Mouse (Mus musculus) right cerebral cortex, postnatal 36 days (tissue): Measurements from ENCODE around the gene Dnajc17.

Experiments
- DNase-seq, 2 experiments: peaks; one replicate each; pipeline ENCODE4 v3.0.0; 2022; ENCODE audit warnings: low spot score in 2 of 2, mixed read lengths in 1 of 2

Gene Dnajc17

DNA sequence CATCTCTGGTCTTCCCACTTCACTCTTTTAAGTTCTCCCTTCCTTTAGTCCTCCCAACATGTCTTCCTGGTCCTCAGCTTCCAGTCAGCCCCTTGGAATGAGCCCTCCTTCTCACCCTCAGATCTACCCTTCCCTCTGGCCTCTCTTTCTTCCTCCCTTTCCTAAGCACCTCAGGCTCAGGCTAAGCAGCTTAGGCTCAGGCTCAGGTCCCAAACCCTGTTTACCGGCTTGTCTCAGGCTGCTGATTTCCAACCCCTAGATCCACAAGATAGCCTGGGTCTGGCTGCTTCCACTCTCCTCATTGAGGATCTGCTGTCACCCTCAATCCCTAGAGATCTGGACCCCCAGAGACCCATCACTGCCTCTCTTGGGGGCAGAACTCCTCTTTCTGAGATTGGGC lies 10.5 kb downstream of the Dnajc17 start:
- DNase-seq: no peak

- DNase-seq: no peak
Observed at GRCm38 (mm10) chr2:119197493-119197892, 11.1 kb downstream of the Dnajc17 start.

- DNase-seq: no peak
Observed at GRCm38 (mm10) chr2:119196316-119197108, 12.1 kb downstream of the Dnajc17 start.

- DNase-seq: no peak
Observed at GRCm38 (mm10) chr2:119194140-119194539, 14.5 kb downstream of the Dnajc17 start.

- no peak for DNase-seq
Observed at GRCm38 (mm10) chr2:119190969-119191368, 17.6 kb downstream of the Dnajc17 start.

DNA sequence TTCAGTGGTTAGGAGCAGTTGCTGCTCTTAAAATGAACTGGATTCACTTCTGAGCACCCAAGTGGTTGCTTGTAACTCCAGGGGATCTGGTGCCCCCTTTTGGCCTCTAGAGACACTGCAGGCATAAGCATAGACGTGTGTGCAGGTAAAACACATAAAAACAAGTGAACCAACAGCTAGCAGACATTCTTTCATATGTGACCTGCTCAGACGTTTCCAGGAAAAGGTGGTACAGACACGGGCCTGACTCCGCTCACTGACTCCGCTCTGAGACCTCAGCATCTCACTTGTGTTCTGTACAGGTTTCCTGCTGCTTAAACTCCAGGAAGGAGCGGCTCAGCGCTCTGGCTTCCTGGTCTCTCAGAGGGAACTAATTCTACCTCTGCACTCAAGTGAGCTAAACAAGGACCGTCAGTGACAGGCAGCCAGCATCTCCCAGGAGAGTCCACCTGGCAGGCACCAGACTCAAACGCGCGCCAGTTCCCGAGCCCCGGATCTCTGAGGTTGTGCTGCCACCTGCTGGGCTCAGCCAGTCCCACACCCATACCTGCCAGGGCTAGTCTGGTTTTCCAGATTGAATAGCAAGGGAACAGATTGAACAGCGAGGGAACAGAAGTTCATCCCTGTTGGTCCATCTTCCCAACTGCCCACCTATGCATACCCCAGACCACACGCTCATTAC lies 19.4 kb downstream of the Dnajc17 start:
- DNase-seq: peak; percentile 38 to 65

- DNase-seq: no peak
Observed at GRCm38 (mm10) chr2:119182914-119183313, 25.7 kb downstream of the Dnajc17 start.

DNA sequence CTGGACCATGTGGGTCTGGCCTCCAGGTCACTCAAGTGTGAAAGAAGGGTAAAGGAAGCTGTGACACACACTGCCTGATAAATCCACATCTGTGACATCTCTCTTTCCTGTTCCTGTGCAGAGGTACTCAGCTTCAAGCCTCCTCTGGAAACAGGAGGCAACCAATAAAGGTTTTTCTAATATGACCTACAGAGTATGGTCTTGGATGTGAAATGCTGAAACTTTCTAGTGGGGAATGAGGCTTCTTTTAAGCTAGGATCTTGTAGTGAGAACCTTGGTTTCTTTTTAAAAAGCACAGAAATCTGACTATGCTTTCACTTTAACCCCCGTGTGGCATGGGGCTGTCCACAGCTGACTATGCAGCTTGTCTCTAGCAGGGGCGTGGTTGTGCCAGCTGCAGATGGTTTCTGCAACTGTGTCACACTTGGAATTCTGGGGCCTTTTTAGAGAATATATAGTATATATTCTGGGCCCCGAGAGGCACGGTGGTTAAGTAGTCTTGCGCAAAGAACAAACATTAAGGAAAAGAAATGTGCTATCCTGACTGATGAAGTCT lies 31.1 kb downstream of the Dnajc17 start:
- DNase-seq: no peak

- no peak for DNase-seq
Observed at GRCm38 (mm10) chr2:119176761-119177160, 31.8 kb downstream of the Dnajc17 start.

- no peak for DNase-seq
Observed at GRCm38 (mm10) chr2:119175614-119176013, 33.0 kb downstream of the Dnajc17 start.

DNA sequence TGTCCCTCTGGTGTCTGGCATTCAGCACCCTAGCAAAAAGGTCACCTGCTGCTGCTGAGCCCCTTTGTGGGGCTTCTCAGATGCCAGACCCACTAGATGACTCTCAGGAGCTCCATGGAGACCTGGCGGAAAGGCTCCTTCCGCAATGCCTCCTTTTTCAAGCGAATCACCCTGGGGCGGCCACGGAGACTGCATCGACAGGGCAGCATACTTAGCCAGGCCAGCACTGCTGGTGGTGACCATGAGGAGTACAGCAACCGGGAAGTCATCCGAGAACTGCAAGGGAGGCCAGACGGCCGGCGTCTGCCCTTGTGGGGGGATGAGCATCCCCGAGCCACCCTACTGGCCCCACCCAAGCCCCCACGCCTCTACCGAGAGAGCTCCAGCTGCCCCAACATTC lies 33.7 kb downstream of the Dnajc17 start:
- DNase-seq: no peak

- no peak for DNase-seq
Observed at GRCm38 (mm10) chr2:119173991-119174651, 34.5 kb downstream of the Dnajc17 start, which contains the start of gene Gm14137. Gene Gm14137 (plus strand): TSS chr2:119174509.

DNA sequence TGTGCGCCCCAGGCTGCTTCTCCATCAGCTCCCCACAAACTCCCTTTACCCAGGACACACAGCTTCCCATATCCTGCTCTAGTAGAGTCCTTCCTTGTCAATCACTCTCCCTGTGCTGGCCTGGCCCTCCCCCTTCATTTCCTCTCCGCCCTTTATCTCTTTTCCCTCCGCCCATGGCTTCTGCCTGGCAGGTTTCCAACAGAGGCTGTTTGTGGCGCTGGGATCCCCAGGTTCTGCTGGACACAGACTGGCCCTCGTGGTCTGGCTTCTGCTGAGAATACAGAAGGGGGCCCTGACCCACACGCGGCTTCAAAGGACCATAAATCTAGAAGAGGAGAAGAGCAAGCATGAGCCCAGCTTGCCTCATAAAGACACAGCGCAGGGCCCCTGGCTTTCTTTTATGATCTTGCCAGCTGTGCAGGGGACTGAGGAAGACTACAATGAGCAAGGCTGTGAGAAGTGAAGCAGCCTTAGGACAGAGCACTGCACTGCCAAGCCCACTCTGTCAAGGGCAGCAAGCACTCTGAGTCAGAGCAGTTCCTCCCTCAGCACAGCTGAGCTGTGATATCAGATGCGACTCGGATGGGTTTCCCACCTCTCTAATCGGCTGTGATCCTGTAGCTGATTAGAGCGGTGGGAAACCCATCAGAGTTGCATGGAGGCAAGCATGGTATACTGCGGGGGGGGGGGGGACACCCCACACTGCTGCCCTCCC lies 35.6 kb downstream of the Dnajc17 start:
- DNase-seq: no peak

GRCm38 (mm10) chr2:119172446-119172845 lies 36.1 kb downstream of the Dnajc17 start:
- DNase-seq: no peak

DNA sequence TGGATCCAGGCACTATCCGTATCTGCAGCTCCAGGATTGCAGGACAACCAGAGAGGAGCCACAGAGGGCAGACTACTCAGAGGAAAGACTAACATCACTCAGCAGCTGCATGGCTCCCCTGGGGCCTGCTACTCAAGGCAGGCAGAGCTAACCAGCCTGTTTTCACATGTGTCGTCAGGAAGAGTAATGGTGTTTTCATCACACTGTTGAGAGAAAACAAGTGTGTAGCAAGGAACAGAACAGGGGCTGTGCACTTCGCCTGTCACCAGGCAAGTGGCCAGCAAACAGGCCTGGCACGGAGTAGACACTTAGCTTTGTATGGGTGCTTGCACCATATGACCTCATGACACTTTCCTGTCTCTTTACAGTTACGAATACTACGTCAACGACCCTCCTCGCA lies 37.0 kb downstream of the Dnajc17 start:
- DNase-seq: no peak

- no peak for DNase-seq
Observed at GRCm38 (mm10) chr2:119170282-119170681, 38.3 kb downstream of the Dnajc17 start.

- no peak for DNase-seq
Observed at GRCm38 (mm10) chr2:119167866-119168256, 40.7 kb downstream of the Dnajc17 start.

GRCm38 (mm10) chr2:119166901-119167865 lies 41.4 kb downstream of the Dnajc17 start, which contains the start of gene Gchfr:
Gene Gchfr (plus strand): TSS chr2:119167773.
- no peak for DNase-seq

GRCm38 (mm10) chr2:119165401-119165800 lies 43.2 kb downstream of the Dnajc17 start:
- DNase-seq: no peak

GRCm38 (mm10) chr2:119163999-119164398 lies 44.6 kb downstream of the Dnajc17 start:
- no peak for DNase-seq
